Mouse (Mus musculus) kidney, embryonic 16.5 days (tissue): Measurements from ENCODE around the gene Nrf1. TPM values are rescaled to one million over a fixed set of nuclear protein-coding genes. Genes with fewer than 3 reads are reported as not detected.

Experiments used
- ATAC-seq: fragments of 200-750 bp; cut with Nextera tagmentation; 2 replicates; pipeline ENCODE4 v1.8.0; 2017; ENCODE audit warnings: moderate TSS enrichment; ENCODE audit not compliant: low FRiP score, low TSS enrichment
- H3K27ac ChIP-seq: fragments of 300-500 bp; sonication (generic); 2 replicates; pipeline ENCODE4 v1.5.1; 2014; ENCODE audit warnings: low read length
- H3K27me3 ChIP-seq: fragments of 300-500 bp; sonication (generic); 2 replicates; pipeline ENCODE4 v1.6.1; 2014; ENCODE audit warnings: low read length, control low read depth, mixed read lengths; ENCODE audit not compliant: insufficient read depth
- H3K36me3 ChIP-seq: fragments of 300-500 bp; sonication (generic); 2 replicates; pipeline ENCODE4 v1.6.1; 2014; ENCODE audit warnings: low read length, control low read depth, mixed read lengths; ENCODE audit not compliant: insufficient read depth
- H3K4me1 ChIP-seq: fragments of 300-500 bp; sonication (generic); 2 replicates; pipeline ENCODE4 v1.6.1; 2014; ENCODE audit warnings: low read length, control low read depth, mixed read lengths; ENCODE audit not compliant: insufficient read depth
- H3K4me2 ChIP-seq: fragments of 300-500 bp; sonication (generic); replicated peaks from 2 replicates; pipeline ENCODE4 v1.6.1; 2014; ENCODE audit warnings: low read depth, low read length
- H3K4me3 ChIP-seq: fragments of 300-500 bp; sonication (generic); 2 replicates; pipeline ENCODE4 v1.5.1; 2014; ENCODE audit warnings: mild to moderate bottlenecking, low read length
- H3K9ac ChIP-seq: fragments of 300-500 bp; sonication (generic); replicated peaks from 2 replicates; pipeline ENCODE4 v1.6.1; 2014; ENCODE audit warnings: low read length
- H3K9me3 ChIP-seq: fragments of 300-500 bp; sonication (generic); 2 replicates; pipeline ENCODE4 v1.6.1; 2016; ENCODE audit warnings: low read length, control low read depth
- WGBS: fragments of 180-500 bp; shearing (Covaris S2); extraction: QIAGEN DNeasy Blood & Tissue Kit; methylation state at CpG from one replicate; pipeline ENCODE4 v1.1.7; 2014; 5-methylcytosine and 5-hydroxymethylcytosine counted together
- polyA plus RNA-seq: library from polyadenylated mRNA; unstranded; fragments of >200 nt; fragmentation: Nextera tagmentation; extraction: Ambion mirVana; gene quantifications from 2 replicates; pipeline ENCODE4 v1.2.1, GENCODE M21; 2015

The Nrf1 gene
- polyA plus RNA-seq, 1 experiment from 2014 or later, result 68.2 TPM

DNA sequence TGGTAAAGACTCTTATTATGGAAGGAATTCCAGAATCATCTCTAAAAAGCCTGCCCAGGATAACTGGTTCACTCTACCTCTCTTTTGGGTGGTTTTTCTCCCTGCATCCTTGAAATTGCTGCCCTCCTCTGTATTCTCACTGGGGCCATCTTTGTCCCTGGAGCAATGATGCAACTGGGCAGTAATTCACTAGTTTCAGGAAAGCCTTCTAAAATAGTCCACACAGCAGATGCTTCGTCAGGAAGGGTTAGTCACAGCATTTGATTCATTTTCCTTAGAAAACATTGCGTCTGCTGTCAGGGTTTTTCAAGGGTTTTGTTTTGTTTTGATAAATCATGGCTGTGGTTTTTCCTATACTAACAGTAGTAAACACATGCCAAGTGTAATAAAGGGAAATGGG, 59.7 kb downstream of the Nrf1 start:
- Histone ChIP-seq H3K4me2 (no peak overlapping the region), H3K4me1 (no peaks in the 10 kb centered on the region), H3K9ac (no peak overlapping the region), H3K27me3 (no peaks in the 10 kb centered on the region), H3K9me3 (no peaks in the 10 kb centered on the region), H3K4me3 (no peak overlapping the region), H3K27ac (no peak overlapping the region), H3K36me3 (peaks cover 51% of the 10 kb centered on the region)
- WGBS, result 58% methylated on average over 2 of the region's 2 CpGs
- ATAC-seq, result no peak

DNA sequence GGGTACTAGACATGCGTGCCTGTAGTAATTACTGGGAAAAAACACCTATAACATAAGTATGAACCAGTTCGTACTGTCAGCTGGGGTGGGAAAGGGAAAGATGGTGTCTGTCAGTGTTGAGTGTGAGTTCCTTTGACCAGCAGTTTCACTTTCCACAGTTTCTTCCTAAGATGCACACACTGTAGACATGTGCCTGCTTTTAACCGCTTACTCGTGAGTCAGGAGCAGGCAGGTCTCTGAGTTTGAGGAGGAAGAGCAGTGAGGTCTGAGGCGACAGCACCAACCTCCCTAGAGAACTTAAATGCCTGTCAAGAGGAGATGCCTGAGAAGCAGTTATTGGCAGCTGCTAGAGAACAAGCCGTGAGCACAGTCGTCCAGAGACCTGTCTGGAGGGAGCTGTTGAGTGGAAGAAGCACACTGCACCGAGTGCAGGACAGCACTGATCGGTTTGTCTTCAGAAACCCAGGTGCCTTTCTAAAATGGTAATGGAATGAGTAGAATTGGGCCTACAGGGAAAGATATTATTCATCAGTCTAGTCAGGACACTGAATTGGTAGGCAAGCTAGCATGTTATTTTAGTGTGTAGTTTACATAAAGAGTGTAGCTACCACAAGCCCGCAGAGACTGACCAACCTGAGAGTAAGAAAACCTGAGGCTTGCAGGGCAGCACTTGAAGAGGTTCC, 62.2 kb downstream of the Nrf1 start:
- no peaks in the 10 kb centered on the region for H3K4me1 ChIP-seq
- ATAC-seq, result no peak
- no peak overlapping the region for H3K4me2 ChIP-seq
- H3K9me3 ChIP-seq, result no peaks in the 10 kb centered on the region
- no peaks in the 10 kb centered on the region for H3K27me3 ChIP-seq
- peaks cover 48% of the 10 kb centered on the region for H3K36me3 ChIP-seq
- H3K4me3 ChIP-seq, result no peak overlapping the region
- H3K27ac ChIP-seq, result no peak overlapping the region
- no peak overlapping the region for H3K9ac ChIP-seq
- 94% methylated on average over 10 of the region's 10 CpGs for WGBS

DNA sequence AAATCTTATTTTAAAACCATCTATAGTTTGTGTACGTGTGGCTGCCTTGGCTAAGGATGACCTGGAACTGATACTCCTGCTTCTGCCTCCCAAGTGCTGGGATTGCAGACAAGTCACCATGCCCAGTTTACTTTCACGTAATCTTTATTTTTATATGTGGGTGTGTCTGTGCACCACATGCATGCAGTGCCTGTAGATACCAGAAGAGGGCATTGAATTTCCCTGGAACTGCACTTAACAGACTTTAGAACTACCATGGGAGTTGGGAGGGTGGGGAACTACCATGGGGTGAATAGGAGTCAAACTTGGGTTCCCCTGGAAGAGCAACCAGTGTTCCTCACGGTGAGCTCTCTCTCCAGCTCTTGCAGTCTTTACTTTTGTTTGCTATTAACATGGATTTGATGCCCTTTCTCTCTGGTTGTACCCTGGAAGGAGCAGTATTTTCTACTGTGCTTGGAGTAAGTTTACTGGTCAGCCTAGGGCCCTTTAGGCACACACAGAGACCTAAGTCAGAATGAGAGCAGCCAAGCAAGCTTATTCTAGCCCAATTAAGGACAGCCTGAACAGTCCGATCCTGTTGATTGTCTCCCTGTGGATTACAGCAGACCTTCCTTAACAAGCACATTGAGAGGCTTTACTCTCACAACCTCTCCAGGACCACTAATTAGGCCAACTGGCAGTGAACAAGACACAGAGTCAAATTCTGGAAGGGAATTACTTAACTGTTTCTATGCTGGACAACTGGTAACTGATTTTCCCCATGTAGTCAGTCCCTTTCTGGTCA, 64.8 kb downstream of the Nrf1 start:
- 95% methylated on average over 4 of the region's 4 CpGs for WGBS
- no peaks in the 10 kb centered on the region for H3K27me3 ChIP-seq
- no peak for ATAC-seq
- no peaks in the 10 kb centered on the region for H3K4me1 ChIP-seq
- no peak overlapping the region for H3K9ac ChIP-seq
- peaks cover 60% of the 10 kb centered on the region for H3K36me3 ChIP-seq
- no peak overlapping the region for H3K4me3 ChIP-seq
- H3K9me3 ChIP-seq, result no peaks in the 10 kb centered on the region
- H3K4me2 ChIP-seq, result no peak overlapping the region
- no peak overlapping the region for H3K27ac ChIP-seq

DNA sequence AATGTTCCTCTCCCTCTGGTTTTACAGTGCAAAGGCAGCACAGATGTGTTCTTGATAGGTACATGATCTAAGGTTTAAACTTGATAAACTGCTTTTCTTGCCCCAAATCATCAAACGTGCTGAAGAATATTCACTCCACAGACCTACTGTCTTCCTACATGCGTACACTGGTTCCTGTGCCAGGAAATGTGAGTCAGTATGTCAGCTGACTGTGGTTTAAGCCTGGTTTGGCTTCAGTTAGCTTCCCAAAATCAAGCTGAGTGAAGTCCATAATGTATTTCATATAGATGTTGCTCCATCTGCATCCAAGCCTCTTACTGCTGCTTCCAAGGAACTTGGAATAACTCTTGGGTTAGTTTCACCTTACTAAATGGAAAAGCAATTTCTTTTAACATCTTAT, 66.3 kb downstream of the Nrf1 start:
- peaks cover 72% of the 10 kb centered on the region for H3K36me3 ChIP-seq
- no peaks in the 10 kb centered on the region for H3K27me3 ChIP-seq
- H3K4me1 ChIP-seq, result no peaks in the 10 kb centered on the region
- H3K4me2 ChIP-seq, result no peak overlapping the region
- WGBS, result 71% methylated on average over 2 of the region's 2 CpGs
- no peak overlapping the region for H3K27ac ChIP-seq
- H3K4me3 ChIP-seq, result no peak overlapping the region
- no peaks in the 10 kb centered on the region for H3K9me3 ChIP-seq
- H3K9ac ChIP-seq, result no peak overlapping the region
- no peak for ATAC-seq

DNA sequence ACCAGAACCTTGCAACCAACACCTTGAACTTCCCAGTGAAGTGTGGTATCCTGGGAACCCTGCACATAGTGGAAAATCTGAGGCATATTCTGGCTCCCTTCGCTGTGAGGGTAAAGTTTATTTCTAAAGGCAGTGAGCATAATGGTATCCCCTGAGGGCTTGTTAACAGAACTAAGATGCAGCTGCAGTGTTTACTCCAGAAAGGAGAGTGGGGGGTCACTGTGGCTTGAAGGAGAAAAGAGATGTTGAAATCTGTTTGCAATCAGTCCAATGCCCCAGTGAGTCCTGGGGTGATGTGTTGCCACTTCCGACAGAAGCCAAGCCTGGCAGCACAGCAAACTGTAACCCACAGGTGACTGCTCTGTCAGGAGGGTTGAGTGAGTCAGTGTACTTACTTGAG, 73.4 kb downstream of the Nrf1 start:
- ATAC-seq, result no peak
- no peak overlapping the region for H3K27ac ChIP-seq

DNA sequence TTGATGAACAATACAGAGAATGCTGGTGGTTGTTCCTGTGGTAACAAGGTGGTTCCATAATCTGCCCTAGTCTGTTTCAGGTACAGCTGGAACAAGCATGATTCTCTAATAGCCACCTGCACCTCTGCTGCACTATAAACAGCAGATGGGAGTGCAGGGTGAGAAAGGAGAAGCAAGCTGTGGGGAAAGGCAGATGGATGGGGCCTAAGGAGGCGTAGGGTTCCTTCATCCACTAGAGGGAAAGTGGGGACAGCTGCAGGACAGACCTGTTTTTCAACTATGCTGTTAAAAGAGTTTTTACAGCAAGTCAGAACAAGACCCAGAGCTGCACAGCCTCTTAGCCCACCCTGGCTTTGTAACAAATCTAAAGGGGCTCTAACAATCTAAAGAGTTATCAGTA, 73.8 kb downstream of the Nrf1 start:
- H3K27me3 ChIP-seq, result no peaks in the 10 kb centered on the region
- no peak overlapping the region for H3K27ac ChIP-seq
- no peaks in the 10 kb centered on the region for H3K9me3 ChIP-seq
- WGBS, result 73% methylated on average over 1 of the region's 1 CpGs
- no peak overlapping the region for H3K4me3 ChIP-seq
- ATAC-seq, result no peak
- no peaks in the 10 kb centered on the region for H3K4me1 ChIP-seq
- no peak overlapping the region for H3K4me2 ChIP-seq
- no peak overlapping the region for H3K9ac ChIP-seq
- peaks cover 72% of the 10 kb centered on the region for H3K36me3 ChIP-seq

More for the DNA sequence above, 73.4 kb downstream of the Nrf1 start:
- H3K4me3 ChIP-seq, result no peak overlapping the region
- no peaks in the 10 kb centered on the region for H3K4me1 ChIP-seq
- H3K36me3 ChIP-seq, result peaks cover 73% of the 10 kb centered on the region
- no peaks in the 10 kb centered on the region for H3K27me3 ChIP-seq
- WGBS, result 89% methylated on average over 2 of the region's 2 CpGs
- H3K4me2 ChIP-seq, result no peak overlapping the region
- H3K9ac ChIP-seq, result 0 out of 2 replicates have a peak overlapping the region, but pooled peaks have one; percentile 8
- no peaks in the 10 kb centered on the region for H3K9me3 ChIP-seq

DNA sequence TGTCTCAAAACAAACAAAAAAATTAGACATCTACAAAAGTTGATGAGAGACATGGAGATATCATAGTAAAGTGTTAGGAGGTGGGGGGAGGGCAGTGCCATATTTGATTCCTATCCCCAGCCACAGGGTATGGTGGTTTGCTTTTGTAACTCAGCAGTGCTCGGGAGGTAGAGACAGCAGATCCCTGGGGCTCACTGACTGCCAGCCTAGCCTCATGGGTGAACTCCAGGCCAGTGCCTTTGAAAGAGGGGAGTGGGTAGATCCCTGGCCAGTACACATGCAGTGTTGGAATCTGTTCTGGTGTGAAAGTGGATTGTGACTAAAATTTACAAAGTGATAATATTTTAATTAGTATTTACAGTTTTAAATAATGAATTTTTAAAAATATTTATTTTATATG, 75.6 kb downstream of the Nrf1 start:
- no peaks in the 10 kb centered on the region for H3K27me3 ChIP-seq
- ATAC-seq, result no peak
- no peak overlapping the region for H3K4me3 ChIP-seq
- H3K4me1 ChIP-seq, result no peaks in the 10 kb centered on the region
- peaks cover 72% of the 10 kb centered on the region for H3K36me3 ChIP-seq
- H3K27ac ChIP-seq, result no peak overlapping the region
- no peak overlapping the region for H3K9ac ChIP-seq
- WGBS, result 75% methylated on average over 1 of the region's 1 CpGs
- H3K9me3 ChIP-seq, result no peaks in the 10 kb centered on the region
- H3K4me2 ChIP-seq, result no peak overlapping the region

DNA sequence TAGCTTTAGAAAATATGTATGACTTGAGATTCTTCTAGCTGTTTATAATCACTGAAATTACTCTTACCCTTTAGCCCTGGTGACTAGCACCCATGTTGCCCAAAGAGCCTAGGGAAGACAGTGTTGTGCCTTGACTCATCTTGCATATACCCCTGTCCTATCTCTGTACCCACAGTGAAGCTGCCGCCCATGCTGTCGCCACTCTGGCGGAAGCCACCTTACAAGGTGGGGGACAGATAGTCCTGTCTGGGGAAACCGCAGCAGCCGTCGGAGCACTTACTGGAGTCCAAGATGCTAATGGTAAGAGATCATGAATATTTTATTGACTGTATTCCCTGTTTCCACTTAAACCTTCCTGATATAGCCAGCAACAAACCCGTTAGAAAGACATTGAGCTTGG, 78.3 kb downstream of the Nrf1 start:
- H3K27me3 ChIP-seq, result no peaks in the 10 kb centered on the region

DNA sequence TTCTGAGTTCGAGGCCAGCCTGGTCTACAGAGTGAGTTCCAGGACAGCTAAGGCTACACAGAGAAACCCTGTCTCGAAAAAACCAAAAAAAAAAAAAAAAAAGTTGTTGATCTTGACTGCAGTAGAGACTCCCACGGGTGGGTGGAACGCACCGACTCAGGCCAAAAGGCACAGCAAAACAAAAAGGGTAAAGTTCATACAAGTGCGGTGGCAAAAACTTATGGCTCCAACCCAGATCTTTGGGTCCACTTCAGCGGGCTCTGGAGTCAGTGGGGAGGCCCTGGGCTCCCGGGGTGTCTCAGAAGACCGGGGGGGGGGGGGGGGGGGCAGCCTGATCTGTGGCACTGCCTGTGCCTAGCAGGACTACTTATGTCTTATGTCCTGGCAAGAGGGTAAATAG, 79.0 kb downstream of the Nrf1 start:
- Histone ChIP-seq H3K27ac (no peak overlapping the region), H3K9me3 (no peaks in the 10 kb centered on the region), H3K27me3 (no peaks in the 10 kb centered on the region), H3K4me2 (no peak overlapping the region), H3K36me3 (peaks cover 58% of the 10 kb centered on the region), H3K9ac (no peak overlapping the region), H3K4me1 (no peaks in the 10 kb centered on the region), H3K4me3 (no peak overlapping the region)
- ATAC-seq, result no peak
- 46% methylated on average over 7 of the region's 9 CpGs for WGBS

More for the DNA sequence above, 78.3 kb downstream of the Nrf1 start:
- WGBS, result 96% methylated on average over 7 of the region's 7 CpGs
- peaks cover 63% of the 10 kb centered on the region for H3K36me3 ChIP-seq
- no peak overlapping the region for H3K4me2 ChIP-seq
- H3K27ac ChIP-seq, result no peak overlapping the region
- no peak overlapping the region for H3K9ac ChIP-seq
- no peak for ATAC-seq
- H3K4me3 ChIP-seq, result no peak overlapping the region
- no peaks in the 10 kb centered on the region for H3K9me3 ChIP-seq
- H3K4me1 ChIP-seq, result no peaks in the 10 kb centered on the region

DNA sequence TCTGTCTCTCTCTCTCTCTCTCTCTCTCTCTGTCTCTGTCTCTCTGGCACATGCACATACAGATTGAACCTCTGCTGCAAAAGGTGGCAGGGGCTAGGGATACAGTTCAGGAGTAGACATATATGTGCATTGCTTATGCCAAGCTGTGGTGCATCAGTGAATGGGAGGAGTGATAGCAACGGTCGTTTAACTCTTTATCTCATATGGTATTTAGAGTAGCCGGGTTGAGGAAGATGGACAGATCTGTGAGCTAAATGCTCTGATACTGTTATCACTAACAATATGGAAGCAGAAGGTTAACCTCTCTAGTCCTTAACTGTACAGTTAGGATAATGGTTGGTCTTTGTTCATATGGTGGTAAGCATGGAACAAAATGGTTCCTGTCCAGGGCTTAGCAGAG, 84.6 kb downstream of the Nrf1 start:
- H3K27me3 ChIP-seq, result no peaks in the 10 kb centered on the region
- WGBS, result 89% methylated on average over 3 of the region's 3 CpGs
- H3K9me3 ChIP-seq, result no peaks in the 10 kb centered on the region
- no peaks in the 10 kb centered on the region for H3K4me1 ChIP-seq
- no peak overlapping the region for H3K9ac ChIP-seq
- H3K27ac ChIP-seq, result no peak overlapping the region
- peaks cover 46% of the 10 kb centered on the region for H3K36me3 ChIP-seq
- H3K4me2 ChIP-seq, result no peak overlapping the region
- H3K4me3 ChIP-seq, result no peak overlapping the region
- no peak for ATAC-seq
